Mouse (Mus musculus): ENCODE data around the gene Wnk4.
"Not testable (repeated sequence)": the region's sequence is repeated elsewhere in the genome, so short reads cannot be mapped to it uniquely, and the experiment has no call there.

The Wnk4 gene

GRCm38 (mm10) chr11:101324763-101325162 lies 64.4 kb downstream of the Wnk4 start, which contains the start of gene Aoc2:
TSS of gene Aoc2 (plus strand) at chr11:101325063.
- no peak for DNase-seq

GRCm38 (mm10) chr11:101325201-101325600 lies 64.8 kb downstream of the Wnk4 start:
- not testable (repeated sequence) for DNase-seq

GRCm38 (mm10) chr11:101326147-101326546 lies 65.8 kb downstream of the Wnk4 start:
- no peak for DNase-seq
